ENCODE assay signal across 9 mouse cellular contexts in genomic region chr13:17581684-17582083, GRCm38 (mm10).
DNase-seq lines count a peak whose midpoint lies in the region; ATAC-seq and TF ChIP-seq lines count a peak whose summit lies in the region.
"Had no signal": no experiment of that assay in that cellular context is flagged by ENCODE, and none has a peak within 500 bp of the region (broad histone marks: within the 10 kb centered on the region; RNA-seq: fewer than 3 reads in every experiment).

No protein-coding gene starts in this region.

- TF ChIP-seq CTCF in C2C12 (IDR thresholded peaks at IDR 0.05; ENCODE audit: control insufficient read depth, insufficient read depth, insufficient read length) (peak; percentile 2), MEL (IDR thresholded peaks at IDR 0.05 in 2 of 3, conservative IDR thresholded peaks at IDR 0.05 in 1 of 3; ENCODE audit: control insufficient read depth in 1 of 3, insufficient read depth in 1 of 3, low read depth in 2 of 3, low read length in 3 of 3, poor library complexity in 1 of 3, severe bottlenecking in 1 of 3) (peak in 2 of 3 experiments; percentile 29 to 30; a peak in 3 of 6 replicates)
- peak; percentile 42 for TF ChIP-seq CTCF in left cerebral cortex, adult 2 months (IDR thresholded peaks at IDR 0.05)

- no peaks in the 10 kb centered on the region for H3K9me3 ChIP-seq in kidney, embryonic 16.5 days (ENCODE audit: low read length)
- H3K9me3 ChIP-seq in MEL (replicated peaks; ENCODE audit: insufficient read depth, low read length) = no peaks in the 10 kb centered on the region
- H3K9me3 ChIP-seq: liver, embryonic 13.5 days had no signal

- TF ChIP-seq POLR2A in MEL (IDR thresholded peaks at IDR 0.05; ENCODE audit: control insufficient read depth in 1 of 2, insufficient read depth in 1 of 2, low read depth in 1 of 2, low read length in 2 of 2, poor library complexity in 1 of 2) = no peak

- TF ChIP-seq RAD21 in MEL (IDR thresholded peaks at IDR 0.05; ENCODE audit: low read depth, low read length) = peak; percentile 23

- no peak for TF ChIP-seq EP300 in MEL (IDR thresholded peaks at IDR 0.05; ENCODE audit: low read depth in 1 of 2, low read length in 2 of 2)

- 32% methylated on average over 2 of the region's 2 CpGs for WGBS in kidney, embryonic 16.5 days

- H3K4me3 ChIP-seq in kidney, embryonic 16.5 days (ENCODE audit: low read length) = no peak overlapping the region
- H3K4me3 ChIP-seq in C2C12 (ENCODE audit: insufficient read depth, poor library complexity, severe bottlenecking) = no peak overlapping the region
- H3K4me3 ChIP-seq in MEL (ENCODE audit: control insufficient read depth in 1 of 2, insufficient read depth in 1 of 2, low read depth in 2 of 2, low read length in 2 of 2) = no peak overlapping the region
- no peak overlapping the region for H3K4me3 ChIP-seq in left cerebral cortex, adult 2 months
- H3K4me3 ChIP-seq: liver, embryonic 13.5 days had no signal

- no peak overlapping the region for H3K27ac ChIP-seq in kidney, embryonic 16.5 days (ENCODE audit: low read length)
- H3K27ac ChIP-seq in MEL (ENCODE audit: control insufficient read depth, low read depth, low read length) = no peak overlapping the region
- H3K27ac ChIP-seq in left cerebral cortex, adult 2 months = no peak overlapping the region
- H3K27ac ChIP-seq: liver, embryonic 13.5 days had no signal

- no peak overlapping the region for H3K4me2 ChIP-seq in kidney, embryonic 16.5 days (replicated peaks; ENCODE audit: low read depth, low read length)
- H3K4me2 ChIP-seq: liver, embryonic 13.5 days had no signal

- H3K79me2 ChIP-seq in C2C12 (ENCODE audit: control insufficient read depth, insufficient read depth) (no peaks in the 10 kb centered on the region), MEL (ENCODE audit: control insufficient read depth, insufficient read depth, low read length, poor library complexity) (no peaks in the 10 kb centered on the region)

- no peaks in the 10 kb centered on the region for H3K36me3 ChIP-seq in kidney, embryonic 16.5 days (ENCODE audit: insufficient read depth, low read length)
- H3K36me3 ChIP-seq in C2C12 (ENCODE audit: control insufficient read depth, insufficient read depth) (no peaks in the 10 kb centered on the region), MEL (ENCODE audit: control insufficient read depth in 1 of 2, insufficient read depth in 2 of 2, low read length in 2 of 2) (no peaks in the 10 kb centered on the region)
- H3K36me3 ChIP-seq: liver, embryonic 13.5 days had no signal

- intact Hi-C loops in left cerebral cortex, adult 2 months (cut with DNase I) = loop anchor here (5.0 kb wide), 2 partner anchors 149 to 1594 kb away; no protein-coding TSS in a partner anchor

- no peak overlapping the region for H3K9ac ChIP-seq in kidney, embryonic 16.5 days (replicated peaks; ENCODE audit: low read length)
- H3K9ac ChIP-seq in MEL (ENCODE audit: control insufficient read depth, low read depth, low read length, poor library complexity, severe bottlenecking) = no peak overlapping the region
- H3K9ac ChIP-seq: liver, embryonic 13.5 days had no signal

- H3ac ChIP-seq in C2C12 (ENCODE audit: control insufficient read depth, insufficient read length, low read depth) = no peak overlapping the region

- H3K79me3 ChIP-seq in C2C12 (ENCODE audit: low read depth) = no peaks in the 10 kb centered on the region

- peak; percentile 26 for DNase-seq in kidney, postnatal 10 days
- peak; percentile 16 for DNase-seq in MEL (ENCODE audit: low read depth, low spot score)
- peak; percentile 19 to 26 for DNase-seq in left cerebral cortex, adult 2 months (ENCODE audit: extremely low spot score in 1 of 2, low spot score in 2 of 2)
- peak; percentile 6 for DNase-seq in thymus, postnatal 25 days
- no peak for DNase-seq in heart, adult 18-20 months
- DNase-seq in spleen, postnatal 4 days (ENCODE audit: low spot score in 2 of 2) = no peak
- DNase-seq: liver, embryonic 13.5 days had no signal

- no peak for ATAC-seq in kidney, embryonic 16.5 days (ENCODE audit: low FRiP score, low TSS enrichment)

- H3K27me3 ChIP-seq in kidney, embryonic 16.5 days (ENCODE audit: insufficient read depth, low read length) = no peaks in the 10 kb centered on the region
- H3K27me3 ChIP-seq in C2C12 (ENCODE audit: control insufficient read depth, insufficient read depth, insufficient read length) (no peaks in the 10 kb centered on the region), MEL (ENCODE audit: control insufficient read depth in 1 of 2, insufficient read depth in 2 of 2, low read length in 2 of 2) (no peaks in the 10 kb centered on the region; a peak in 1 of 4 replicates)
- H3K27me3 ChIP-seq: liver, embryonic 13.5 days had no signal

- H3K4me1 ChIP-seq in kidney, embryonic 16.5 days (ENCODE audit: insufficient read depth, low read length) = no peaks in the 10 kb centered on the region
- no peaks in the 10 kb centered on the region for H3K4me1 ChIP-seq in MEL (ENCODE audit: control insufficient read depth in 1 of 2, insufficient read depth in 2 of 2, low read length in 2 of 2)
- H3K4me1 ChIP-seq: liver, embryonic 13.5 days had no signal

TF ChIP-seq in C2C12, 6 proteins besides CTCF, POLR2A, EP300 and RAD21:
- TF ChIP-seq MYOG (IDR thresholded peaks at IDR 0.05; ENCODE audit: control insufficient read depth, extremely low read depth, insufficient read length) = no peak

TF ChIP-seq in MEL, 35 proteins besides CTCF, POLR2A, EP300 and RAD21:
- TF ChIP-seq RCOR1 (IDR thresholded peaks at IDR 0.05; ENCODE audit: low read depth, low read length) (no peak), KAT2A (conservative IDR thresholded peaks at IDR 0.05; ENCODE audit: low read depth, low read length) (no peak), POLR2AphosphoS2 (IDR thresholded peaks at IDR 0.05; ENCODE audit: low read length) (no peak), MAZ (IDR thresholded peaks at IDR 0.05; ENCODE audit: low read depth, low read length) (no peak), CHD1 (IDR thresholded peaks at IDR 0.05; ENCODE audit: low read depth, low read length) (no peak), POLR2AphosphoS5 (IDR thresholded peaks at IDR 0.05; ENCODE audit: borderline replicate concordance, low read depth, low read length) (no peak), MYC (IDR thresholded peaks at IDR 0.05; ENCODE audit: low read depth, low read length) (no peak), SIN3A (IDR thresholded peaks at IDR 0.05; ENCODE audit: low read length) (no peak), SMC3 (IDR thresholded peaks at IDR 0.05; ENCODE audit: low read depth, low read length) (peak; percentile 22; the same call in 1 of the 2 replicates), ZC3H11A (IDR thresholded peaks at IDR 0.05; ENCODE audit: low read depth, low read length) (0 out of 2 replicates have a peak, but pooled peaks have one; percentile 6), ELF1 (IDR thresholded peaks at IDR 0.05; ENCODE audit: low read depth, low read length) (no peak)
TF ChIP-seq in MEL: peak in this region for 2.

Comparison
In these comparisons a context has a peak if more than half of its experiments do, and no peak if none do; other contexts are left out.
1. DNase-seq: peak in kidney, postnatal 10 days (single experiment), MEL (single experiment), left cerebral cortex, adult 2 months (2 of 2) and thymus, postnatal 25 days (single experiment); none in heart, adult 18-20 months (0 of 2) and spleen, postnatal 4 days (0 of 2).
2. Peak in every context shown above with its lines, with median percentiles within 50 percentile points of each other: CTCF ChIP-seq.